Mouse (Mus musculus): ENCODE data around the gene Inca1. TPM values are rescaled to one million over a fixed set of nuclear protein-coding genes. Genes with fewer than 3 reads are reported as not detected.

The Inca1 gene
- total RNA-seq, 2 experiments from 2014 or later, result 3.8 to 5.7 TPM

DNA sequence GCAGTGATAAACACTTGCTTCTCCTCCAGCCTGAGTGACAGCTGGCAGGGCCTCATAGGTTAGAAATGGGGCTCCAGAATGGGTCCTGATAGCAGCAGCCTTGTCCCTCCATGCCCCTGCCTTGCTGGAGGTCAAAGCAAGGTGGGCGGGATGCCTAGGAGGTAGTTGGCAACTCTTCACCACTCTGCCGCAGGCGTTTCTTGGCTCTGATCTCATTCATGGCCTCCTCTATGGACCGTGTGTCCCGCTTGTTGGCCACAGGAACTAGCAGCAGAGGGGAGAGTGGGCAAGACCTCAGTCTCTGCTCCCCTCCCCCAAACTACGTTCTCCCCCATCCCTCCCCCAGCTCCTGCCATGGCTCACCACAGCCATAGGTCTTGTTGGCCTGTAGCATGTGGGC is 36.0 kb downstream of the Inca1 start:
- no peak for TF ChIP-seq CTCF (IDR thresholded peaks at IDR 0.05)
- no peak overlapping the region for H3K4me3 ChIP-seq
- H3K27ac ChIP-seq, result peak overlapping the region; percentile 70
- peak; percentile 83 for DNase-seq
- intact Hi-C loops (cut with DNase I), result no loop called here

DNA sequence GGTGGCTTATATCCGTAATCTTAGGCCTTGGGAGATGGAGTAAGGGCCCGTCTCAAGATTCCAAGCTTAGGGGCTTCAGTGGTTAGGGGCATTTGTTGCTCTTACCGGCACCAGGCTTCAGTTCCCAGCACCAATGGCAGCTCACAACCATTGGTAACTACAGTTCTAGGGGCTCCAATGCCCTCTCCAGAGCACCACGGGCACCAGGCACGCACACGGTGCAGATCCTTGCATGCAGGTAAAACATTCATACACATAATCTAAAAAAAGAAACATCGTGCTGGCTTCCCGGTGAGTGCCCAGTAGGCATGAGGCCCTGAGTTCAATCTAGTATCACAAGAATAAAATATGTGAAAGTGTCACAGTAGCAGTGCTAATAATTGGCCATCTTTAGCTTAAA is 36.9 kb downstream of the Inca1 start:
- intact Hi-C loops (cut with DNase I), result no loop called here
- TF ChIP-seq CTCF (IDR thresholded peaks at IDR 0.05), result no peak
- peak; percentile 55 for DNase-seq
- H3K27ac ChIP-seq, result peak overlapping the region; percentile 92
- 0 out of 2 replicates have a peak overlapping the region, but pooled peaks have one; percentile 1 for H3K4me3 ChIP-seq

DNA sequence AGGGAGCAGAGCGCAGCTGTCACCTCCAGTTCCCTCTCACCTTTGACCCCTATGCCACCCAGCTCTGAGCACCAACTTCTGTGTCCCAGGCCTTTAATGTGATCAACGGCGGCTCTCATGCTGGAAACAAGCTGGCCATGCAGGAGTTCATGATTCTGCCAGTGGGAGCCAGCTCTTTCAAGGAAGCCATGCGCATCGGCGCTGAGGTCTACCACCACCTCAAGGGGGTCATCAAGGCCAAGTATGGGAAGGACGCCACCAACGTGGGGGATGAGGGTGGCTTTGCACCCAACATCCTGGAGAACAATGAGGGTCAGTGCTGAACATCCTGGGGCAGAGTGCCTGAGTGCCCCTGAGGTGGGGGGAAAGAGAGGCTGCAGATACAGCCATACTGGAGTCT is 39.4 kb downstream of the Inca1 start:
- Histone ChIP-seq H3K4me3 (peak overlapping the region; percentile 94), H3K27ac (peak overlapping the region; percentile 92)
- DNase-seq, result no peak
- intact Hi-C loops (cut with DNase I), result no loop called here
- no peak for TF ChIP-seq CTCF (IDR thresholded peaks at IDR 0.05)

DNA sequence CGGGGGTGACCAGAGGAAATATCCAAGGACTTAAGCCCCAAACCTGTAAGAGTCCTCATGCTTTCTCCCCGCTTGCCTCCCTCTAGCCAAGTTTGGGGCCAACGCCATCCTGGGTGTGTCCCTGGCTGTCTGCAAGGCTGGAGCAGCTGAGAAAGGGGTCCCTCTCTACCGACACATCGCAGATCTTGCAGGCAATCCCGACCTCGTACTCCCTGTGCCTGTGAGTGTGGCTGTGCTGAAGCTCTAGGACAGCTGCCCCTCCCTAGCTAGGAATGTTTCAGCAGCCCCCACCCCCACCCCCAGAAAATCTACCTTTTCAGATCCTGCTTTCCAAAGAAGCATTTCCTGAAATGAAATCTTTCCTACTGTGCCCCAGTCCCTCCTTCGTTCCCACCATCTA is 41.0 kb downstream of the Inca1 start:
- no peak for TF ChIP-seq CTCF (IDR thresholded peaks at IDR 0.05)
- Histone ChIP-seq H3K27ac (peak overlapping the region; percentile 92), H3K4me3 (peak overlapping the region; percentile 94)
- intact Hi-C loops (cut with DNase I), result no loop called here
- peak; percentile 60 for DNase-seq

DNA sequence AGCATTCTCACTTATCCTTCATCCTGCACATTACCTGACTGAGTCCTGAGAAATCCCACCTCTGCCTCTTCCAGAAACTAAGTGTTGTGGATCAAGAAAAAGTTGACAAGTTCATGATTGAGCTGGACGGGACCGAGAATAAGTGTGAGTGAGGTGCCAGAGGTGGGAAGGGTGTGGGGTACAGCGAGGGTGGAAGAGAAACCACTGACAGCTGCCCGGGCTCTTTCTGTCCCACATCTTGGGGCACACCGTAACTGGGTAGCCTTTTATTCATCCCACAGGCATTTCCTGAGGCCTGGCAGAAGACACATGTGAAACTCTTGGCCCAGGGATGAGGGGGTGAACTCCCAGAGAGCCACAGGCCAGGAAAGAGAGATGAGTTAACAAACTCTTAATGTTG is 41.4 kb downstream of the Inca1 start:
- H3K4me3 ChIP-seq, result peak overlapping the region; percentile 94
- peak overlapping the region; percentile 92 for H3K27ac ChIP-seq
- no peak for TF ChIP-seq CTCF (IDR thresholded peaks at IDR 0.05)
- no peak for DNase-seq
- intact Hi-C loops (cut with DNase I), result no loop called here

DNA sequence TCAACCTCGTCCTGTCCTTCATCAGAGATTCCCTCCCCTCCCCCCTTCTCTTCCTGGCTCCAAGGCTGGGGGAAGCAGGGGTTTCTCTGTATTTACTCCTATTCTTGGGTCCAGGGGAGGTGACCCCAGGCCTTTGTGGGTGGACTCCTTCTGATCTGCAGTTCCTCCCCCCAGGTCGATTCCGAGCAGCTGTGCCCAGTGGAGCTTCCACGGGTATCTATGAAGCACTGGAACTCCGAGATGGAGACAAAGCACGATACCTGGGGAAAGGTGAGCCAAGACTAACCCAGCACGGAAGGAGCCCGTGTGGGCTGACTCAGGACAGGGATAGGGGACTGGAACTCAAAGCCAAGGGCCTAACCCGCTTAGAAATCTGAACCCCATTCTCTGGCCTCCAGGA is 42.0 kb downstream of the Inca1 start:
- Histone ChIP-seq H3K27ac (peak overlapping the region; percentile 92), H3K4me3 (peak overlapping the region; percentile 94)
- peak; percentile 32 for DNase-seq
- intact Hi-C loops (cut with DNase I), result no loop called here
- TF ChIP-seq CTCF (IDR thresholded peaks at IDR 0.05), result no peak

DNA sequence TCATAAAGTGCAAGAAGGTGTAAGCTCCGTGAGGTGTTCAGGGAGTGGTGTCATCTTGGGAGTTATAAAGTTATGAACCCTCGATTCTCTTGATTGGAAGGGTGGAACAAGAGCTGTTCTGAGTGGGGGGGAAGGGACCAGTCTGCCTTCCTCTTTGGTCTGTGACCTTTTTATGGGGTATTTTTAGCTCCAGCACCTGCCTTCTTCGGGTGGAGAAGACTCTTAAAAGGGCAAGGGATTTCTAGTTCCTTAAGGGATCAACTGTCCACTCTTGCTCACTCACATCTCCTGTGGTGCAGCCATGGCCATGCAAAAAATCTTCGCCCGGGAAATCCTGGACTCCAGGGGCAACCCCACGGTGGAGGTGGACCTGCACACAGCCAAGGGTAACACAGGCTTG is 42.4 kb downstream of the Inca1 start:
- no peak for TF ChIP-seq CTCF (IDR thresholded peaks at IDR 0.05)
- H3K27ac ChIP-seq, result peak overlapping the region; percentile 92
- intact Hi-C loops (cut with DNase I), result no loop called here
- peak; percentile 58 for DNase-seq
- peak overlapping the region; percentile 94 for H3K4me3 ChIP-seq

DNA sequence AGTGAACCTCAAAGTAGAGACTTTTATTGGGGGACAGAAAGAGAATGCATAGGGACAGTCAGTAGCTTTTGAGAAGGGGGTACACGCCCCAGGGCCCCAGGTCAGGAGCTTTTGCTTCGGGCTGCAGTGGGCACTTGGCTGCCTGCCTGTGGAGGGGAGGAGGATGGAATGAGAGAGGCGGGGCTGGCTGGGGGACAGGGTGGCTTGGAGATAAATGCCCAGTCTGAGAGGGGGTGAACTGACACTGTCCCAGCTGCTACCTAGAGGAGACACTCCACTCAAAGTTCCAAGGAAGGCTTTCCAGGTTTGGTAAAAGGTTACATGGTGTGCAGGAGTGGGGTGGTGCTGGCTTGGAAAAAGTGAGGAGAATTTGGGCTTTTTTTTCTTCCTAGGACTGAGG is 43.0 kb downstream of the Inca1 start, which contains the start of gene Eno3:
Gene Eno3 (plus strand): TSS at position 239 of the 400 bp plus-strand sequence.
- TF ChIP-seq CTCF (IDR thresholded peaks at IDR 0.05), result no peak
- DNase-seq, result peak; percentile 92
- Histone ChIP-seq H3K4me3 (peak within 1 kb of the TSS; percentile 94), H3K27ac (peak within 1 kb of the TSS; percentile 92)
- intact Hi-C loops (cut with DNase I), result no loop called here

DNA sequence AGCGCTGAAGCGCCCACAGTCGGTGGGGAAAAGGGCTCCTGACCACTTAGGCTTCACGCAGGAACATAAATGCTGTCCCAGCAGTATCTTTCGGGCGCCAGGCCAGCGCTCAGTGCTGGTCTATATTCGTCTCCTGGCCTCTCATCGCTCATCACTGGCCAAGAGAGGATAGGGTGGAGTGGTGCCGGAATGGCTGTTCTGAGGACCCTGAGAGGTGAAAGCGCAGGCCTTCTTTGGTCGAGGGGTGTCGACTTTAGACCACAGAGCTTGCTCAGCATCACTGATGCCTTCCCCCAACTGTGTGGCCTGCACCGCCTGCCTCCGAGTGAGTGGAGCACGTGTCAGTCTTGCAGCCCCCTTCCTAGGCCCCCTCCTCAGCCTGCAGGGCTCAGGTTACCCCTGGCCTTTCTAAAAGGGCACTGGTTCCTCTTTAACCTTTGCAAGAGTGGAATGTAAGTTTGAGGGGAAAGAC is 43.5 kb downstream of the Inca1 start:
- peak; percentile 95 for DNase-seq
- H3K4me3 ChIP-seq, result peak overlapping the region; percentile 94
- no peak for TF ChIP-seq CTCF (IDR thresholded peaks at IDR 0.05)
- peak overlapping the region; percentile 92 for H3K27ac ChIP-seq
- intact Hi-C loops (cut with DNase I), result no loop called here

DNA sequence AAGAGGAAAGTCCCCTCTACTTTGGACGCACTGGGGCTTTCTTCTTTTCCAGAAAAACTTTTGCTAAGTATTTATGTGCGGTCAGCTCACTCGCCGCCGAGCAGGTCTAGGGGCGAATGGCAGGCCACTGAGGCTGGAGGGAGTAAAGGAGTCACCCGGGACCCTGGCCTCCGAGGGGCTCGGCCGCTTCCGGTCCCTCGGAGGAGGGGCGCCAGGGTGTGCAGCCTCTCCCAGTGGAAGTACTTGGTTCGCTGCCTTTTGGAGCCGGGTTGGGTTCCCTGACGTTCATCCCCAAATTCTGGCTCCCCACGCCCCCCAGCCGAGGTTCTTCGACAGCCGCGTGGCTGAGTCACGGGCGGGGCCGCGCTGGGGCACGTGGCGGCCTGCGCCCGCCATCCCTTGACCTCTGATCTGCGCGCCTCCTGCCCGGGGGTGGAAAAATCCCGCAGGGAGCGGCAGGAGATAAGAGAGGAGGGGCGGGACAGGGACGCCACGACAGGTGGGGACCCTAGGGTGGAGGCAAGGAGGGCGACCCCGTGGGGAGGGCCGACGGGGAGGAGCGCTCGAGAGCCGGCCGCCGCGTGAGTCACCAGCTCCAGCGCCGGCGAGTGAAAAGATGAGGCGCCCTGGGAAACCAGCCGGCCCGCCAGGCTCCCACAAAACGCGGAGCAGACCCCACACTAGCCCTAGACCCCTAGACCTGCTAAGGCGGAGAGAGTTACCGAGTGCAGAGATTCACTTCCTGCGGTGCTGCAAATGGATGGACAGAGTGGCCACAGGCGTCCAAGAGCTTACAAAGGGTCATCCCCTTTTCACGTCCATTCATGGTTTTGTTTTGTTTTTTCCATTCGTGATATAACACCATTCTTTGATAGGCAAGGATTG is 44.1 kb downstream of the Inca1 start:
- DNase-seq, result peak; percentile 85
- intact Hi-C loops (cut with DNase I), result loop anchor here (2.0 kb wide), 2 partner anchors 13 to 45 kb away; partner anchors contain the start of genes Inca1, Kif1c and Spag7
- H3K4me3 ChIP-seq, result peak overlapping the region; percentile 94
- peak overlapping the region; percentile 92 for H3K27ac ChIP-seq
- no peak for TF ChIP-seq CTCF (IDR thresholded peaks at IDR 0.05)

DNA sequence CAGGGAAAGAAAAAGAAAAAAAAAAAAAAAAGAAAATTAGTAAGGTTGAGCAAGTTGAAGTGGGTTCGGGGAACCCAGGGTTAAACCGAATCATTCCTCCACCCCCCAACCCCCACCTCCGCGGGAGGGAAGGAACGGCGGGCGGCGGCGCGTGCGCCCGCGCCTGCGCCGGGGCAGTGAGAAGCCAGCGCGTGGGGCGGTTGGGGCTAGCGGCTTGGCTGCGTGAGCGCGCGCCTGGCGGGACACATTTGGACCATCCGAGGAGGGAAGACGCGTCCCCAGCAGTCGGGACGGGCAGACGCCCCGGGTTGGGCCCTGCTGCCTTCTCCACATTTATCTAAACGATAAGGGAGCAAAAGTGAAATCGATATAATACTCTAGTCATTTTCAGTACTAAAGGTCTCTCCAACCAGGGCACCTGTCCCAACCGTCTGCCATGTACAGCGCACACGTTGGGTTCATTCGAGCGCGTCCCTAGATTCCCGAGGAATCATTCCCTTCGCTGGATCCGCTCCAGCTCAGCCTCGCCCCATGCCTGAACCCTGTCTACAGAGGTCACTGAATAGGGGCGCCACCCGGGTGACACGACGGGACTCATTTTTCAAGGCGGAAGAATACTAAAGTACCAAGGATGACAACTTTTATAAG is 44.9 kb downstream of the Inca1 start:
- DNase-seq, result peak; percentile 93
- H3K27ac ChIP-seq, result peak overlapping the region; percentile 92
- intact Hi-C loops (cut with DNase I), result loop anchor here (1.0 to 2.0 kb wide), 3 partner anchors 14 to 46 kb away; partner anchors contain the start of genes Camta2, Inca1, Kif1c and Spag7
- no peak for TF ChIP-seq CTCF (IDR thresholded peaks at IDR 0.05)
- H3K4me3 ChIP-seq, result peak overlapping the region; percentile 94

DNA sequence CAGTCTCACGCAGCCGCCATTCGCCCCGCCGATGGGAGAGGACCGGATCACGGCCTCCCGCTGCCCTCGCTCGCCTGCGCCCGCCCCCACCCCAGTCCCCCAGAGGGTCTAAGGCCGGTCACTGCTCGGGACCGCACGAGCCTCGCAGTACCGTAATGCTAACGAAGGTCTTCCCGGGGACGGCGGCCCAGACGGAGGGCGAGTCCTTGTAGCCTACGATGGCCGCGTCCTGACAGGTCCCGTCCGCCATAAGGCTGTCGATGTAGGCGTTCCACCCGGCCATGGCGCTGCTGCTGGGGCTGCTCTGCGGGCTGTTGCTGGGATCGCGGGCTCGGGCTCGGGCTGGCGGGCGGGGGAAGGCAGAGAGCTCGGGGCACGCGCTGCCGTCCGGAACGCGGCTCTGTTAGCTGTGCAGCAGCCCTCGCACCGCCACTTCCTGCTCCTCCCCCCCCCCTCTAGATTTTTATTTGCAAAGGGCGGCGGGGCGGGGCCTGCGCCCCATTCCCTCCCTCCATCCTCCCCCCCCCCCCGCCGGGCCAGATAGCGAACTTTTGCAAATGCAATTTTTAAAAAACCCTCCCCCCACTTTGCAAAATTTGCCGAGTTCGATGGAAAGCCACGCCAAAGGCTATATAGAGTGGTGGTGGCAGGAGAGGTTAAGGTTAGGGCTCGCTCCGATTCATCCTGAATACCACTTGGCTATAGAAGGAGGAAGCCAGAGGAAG is 45.6 kb downstream of the Inca1 start, which contains the start of gene Pfn1:
Gene Pfn1 (minus strand): TSS at position 447 of the 725 bp plus-strand sequence.
- intact Hi-C loops (cut with DNase I), result loop anchor here (1.0 to 2.0 kb wide), 3 partner anchors 14 to 46 kb away; partner anchors contain the start of genes Camta2, Inca1, Kif1c and Spag7
- peak within 1 kb of the TSS; percentile 94 for H3K4me3 ChIP-seq
- no peak for TF ChIP-seq CTCF (IDR thresholded peaks at IDR 0.05)
- peak within 1 kb of the TSS; percentile 92 for H3K27ac ChIP-seq
- peak; percentile 88 for DNase-seq
